Comparison of ENCODE assay signal across 15 mouse cellular contexts in the genomic region with DNA sequence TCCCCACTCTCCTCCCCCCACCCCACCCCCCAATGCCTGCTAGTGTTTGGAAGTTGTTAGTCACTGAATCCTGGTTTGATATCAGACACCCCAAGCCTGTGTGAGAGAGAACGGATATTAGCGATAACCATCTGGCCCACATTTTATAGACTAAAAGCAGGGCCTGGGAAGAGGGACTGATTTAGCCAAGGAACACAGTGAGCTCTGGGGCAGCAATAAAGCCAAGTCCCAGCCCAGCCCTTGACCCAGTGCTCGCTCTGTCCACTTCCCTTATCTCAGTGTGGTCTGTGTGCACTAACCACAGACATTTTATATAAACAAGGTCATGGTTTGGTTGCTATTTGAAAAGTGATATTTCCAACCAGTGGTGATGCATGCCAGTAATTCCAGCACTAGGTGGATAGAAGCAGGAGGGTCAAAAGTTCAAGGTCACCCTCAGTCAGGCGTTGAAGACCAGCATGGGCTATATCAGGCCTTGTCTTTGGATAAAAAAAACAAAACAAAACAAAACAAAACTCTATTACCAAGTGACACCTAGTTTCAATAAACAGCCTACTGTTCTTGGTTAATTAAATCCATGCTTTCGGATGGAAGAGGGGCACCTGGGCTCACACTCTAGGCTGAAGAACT. TPM values are rescaled to one million over a fixed set of nuclear protein-coding genes. Genes with fewer than 3 reads are reported as not detected.
A peak's percentile ranks its signal among the peaks of the same experiment; 100 is the strongest.
DNase-seq lines count a peak whose midpoint lies in the region; ATAC-seq and TF ChIP-seq lines count a peak whose summit lies in the region.
"Had no signal": no experiment of that assay in that cellular context is flagged by ENCODE, and none has a peak within 500 bp of the region (broad histone marks: within the 10 kb centered on the region; RNA-seq: fewer than 3 reads in every experiment).

No protein-coding gene starts in this region.

- no peak for DNase-seq in liver, postnatal 0 days
- DNase-seq in liver (no peak), Patski (ENCODE audit: low read depth, low spot score) (no peak)
- no peak for DNase-seq in thymus, postnatal 10 days (ENCODE audit: low spot score in 2 of 2)
- no peak for DNase-seq in forebrain, embryonic 11.5 days (ENCODE audit: low spot score)
- no peak for DNase-seq in frontal cortex, postnatal 14 days (ENCODE audit: low spot score in 2 of 2)
- DNase-seq: cerebellum, postnatal 25 days; right cerebral cortex, postnatal 14 days had no signal

- no peak overlapping the region for H3K4me3 ChIP-seq in liver, postnatal 0 days (ENCODE audit: low read depth, low read length)
- H3K4me3 ChIP-seq in myocyte = no peak overlapping the region
- no peak overlapping the region for H3K4me3 ChIP-seq in forebrain, embryonic 11.5 days (ENCODE audit: low read depth, low read length)
- H3K4me3 ChIP-seq: heart, embryonic 10.5 days; hindbrain, embryonic 13.5 days; limb, embryonic 15.5 days; neural tube, embryonic 12.5 days; stomach, embryonic 15.5 days had no signal

- POLR2A ChIA-PET in Patski (lab: Charles Lee) = no interaction called here

- no peak overlapping the region for H3ac ChIP-seq in myocyte (ENCODE audit: control insufficient read depth, insufficient read length)

- WGBS in liver, postnatal 0 days (ENCODE audit: insufficient replicate concordance) = 55% methylated on average over 5 of the region's 5 CpGs
- WGBS in forebrain, embryonic 11.5 days = 85% methylated on average over 5 of the region's 5 CpGs

- H3K79me2 ChIP-seq in myocyte (ENCODE audit: control insufficient read depth, insufficient read depth) = no peaks in the 10 kb centered on the region

- in situ Hi-C loops in Patski (cut with MboI; ENCODE audit: low pct_unique_long_range_greater_than_20kb) = no loop called here

- TF ChIP-seq EP300 in liver, postnatal 0 days (IDR thresholded peaks at IDR 0.05; ENCODE audit: low read depth) = no peak

- no peak for TF ChIP-seq CTCF in liver, postnatal 0 days (IDR thresholded peaks at IDR 0.05; ENCODE audit: low read depth)
- no peak for TF ChIP-seq CTCF in Patski (IDR thresholded peaks at IDR 0.05)

- ATAC-seq in liver, postnatal 0 days = peak; percentile 49; the same call in 1 of the 2 replicates
- peak; percentile 79 for ATAC-seq in Patski
- peak; percentile 71 for ATAC-seq in granulocyte monocyte progenitor cell, adult 5-6 weeks (replicated peaks; ENCODE audit: poor library complexity, severe bottlenecking)
- ATAC-seq in forebrain, embryonic 11.5 days (replicated peaks; ENCODE audit: low FRiP score) = no peak

- TF ChIP-seq POLR2A in myocyte (IDR thresholded peaks at IDR 0.05; ENCODE audit: insufficient read length, low read depth) = no peak

- no peak overlapping the region for H3K27ac ChIP-seq in liver, postnatal 0 days (ENCODE audit: low read depth)
- H3K27ac ChIP-seq in forebrain, embryonic 11.5 days (ENCODE audit: low read depth, low read length) = no peak overlapping the region
- H3K27ac ChIP-seq: heart, embryonic 10.5 days; hindbrain, embryonic 13.5 days; limb, embryonic 15.5 days; neural tube, embryonic 12.5 days; stomach, embryonic 15.5 days had no signal

- no peak overlapping the region for H3K9ac ChIP-seq in liver, postnatal 0 days (replicated peaks)
- no peak overlapping the region for H3K9ac ChIP-seq in forebrain, embryonic 11.5 days (ENCODE audit: low read length)
- H3K9ac ChIP-seq: hindbrain, embryonic 13.5 days; limb, embryonic 15.5 days; neural tube, embryonic 12.5 days; stomach, embryonic 15.5 days had no signal

- no peaks in the 10 kb centered on the region for H3K9me3 ChIP-seq in liver, postnatal 0 days (ENCODE audit: low read length)
- H3K9me3 ChIP-seq in forebrain, embryonic 11.5 days (ENCODE audit: control insufficient read depth, low read length) = no peaks in the 10 kb centered on the region
- H3K9me3 ChIP-seq: heart, embryonic 10.5 days; hindbrain, embryonic 13.5 days; limb, embryonic 15.5 days; neural tube, embryonic 12.5 days; stomach, embryonic 15.5 days had no signal

- CTCF ChIA-PET in Patski (lab: Charles Lee) = no interaction called here

- peaks cover 11% of the 10 kb centered on the region; the same call in 1 of the 2 replicates for H3K4me1 ChIP-seq in liver, postnatal 0 days (ENCODE audit: insufficient read depth)
- no peaks in the 10 kb centered on the region for H3K4me1 ChIP-seq in forebrain, embryonic 11.5 days (replicated peaks; ENCODE audit: control insufficient read depth, insufficient read depth, low read length)
- H3K4me1 ChIP-seq: hindbrain, embryonic 13.5 days; neural tube, embryonic 12.5 days; stomach, embryonic 15.5 days had no signal

- no peaks in the 10 kb centered on the region for H3K36me3 ChIP-seq in liver, postnatal 0 days (replicated peaks; ENCODE audit: insufficient read depth, low read length)
- H3K36me3 ChIP-seq in myocyte (ENCODE audit: control insufficient read depth, insufficient read depth) = no peaks in the 10 kb centered on the region
- H3K36me3 ChIP-seq in forebrain, embryonic 11.5 days (ENCODE audit: control insufficient read depth, insufficient read depth, low read length) = no peaks in the 10 kb centered on the region
- H3K36me3 ChIP-seq: heart, embryonic 10.5 days; hindbrain, embryonic 13.5 days; limb, embryonic 15.5 days; neural tube, embryonic 12.5 days; stomach, embryonic 15.5 days had no signal

- no peaks in the 10 kb centered on the region for H3K27me3 ChIP-seq in liver, postnatal 0 days (ENCODE audit: insufficient read depth, low read length)
- no peaks in the 10 kb centered on the region for H3K27me3 ChIP-seq in Patski
- no peaks in the 10 kb centered on the region for H3K27me3 ChIP-seq in myocyte (ENCODE audit: control insufficient read depth, insufficient read depth, insufficient read length)
- no peaks in the 10 kb centered on the region for H3K27me3 ChIP-seq in forebrain, embryonic 11.5 days (ENCODE audit: control insufficient read depth, insufficient read depth, low read length)
- H3K27me3 ChIP-seq: hindbrain, embryonic 13.5 days; limb, embryonic 15.5 days; neural tube, embryonic 12.5 days; stomach, embryonic 15.5 days had no signal

- H3K4me2 ChIP-seq in liver, postnatal 0 days (ENCODE audit: low read depth, low read length) = no peak overlapping the region
- H3K4me2 ChIP-seq in myocyte (ENCODE audit: low read depth) = peak overlapping the region; percentile 41
- H3K4me2 ChIP-seq in forebrain, embryonic 11.5 days (ENCODE audit: low read depth, low read length, severe bottlenecking) = no peak overlapping the region
- H3K4me2 ChIP-seq: hindbrain, embryonic 13.5 days; limb, embryonic 15.5 days; neural tube, embryonic 12.5 days; stomach, embryonic 15.5 days had no signal

TF ChIP-seq in myocyte, 11 proteins besides CTCF, POLR2A, EP300 and RAD21:
- TF ChIP-seq CEBPB (IDR thresholded peaks at IDR 0.05; ENCODE audit: insufficient read depth, poor library complexity, severe bottlenecking) (0 out of 2 replicates have a peak, but pooled peaks have one; percentile 5), REST (IDR thresholded peaks at IDR 0.05; ENCODE audit: insufficient read depth, insufficient read length) (no peak), MAX (IDR thresholded peaks at IDR 0.05; ENCODE audit: low read depth) (no peak), E2F4 (IDR thresholded peaks at IDR 0.05; ENCODE audit: insufficient read depth) (no peak), MYOD1 (IDR thresholded peaks at IDR 0.05; ENCODE audit: control insufficient read depth in 1 of 3, insufficient read length in 2 of 3, low read depth in 2 of 3) (no peak), POLR2AphosphoS2 (IDR thresholded peaks at IDR 0.05; ENCODE audit: insufficient read length, low read depth) (no peak), SRF (IDR thresholded peaks at IDR 0.05; ENCODE audit: control insufficient read depth, insufficient read length, low read depth) (no peak), MYOG (IDR thresholded peaks at IDR 0.05; ENCODE audit: control insufficient read depth in 1 of 3, insufficient read depth in 1 of 3, insufficient read length in 2 of 3, low read depth in 2 of 3) (peak in 1 of 3 experiments; percentile 41), TCF3 (IDR thresholded peaks at IDR 0.05; ENCODE audit: insufficient read length, low read depth) (no peak), TCF12 (IDR thresholded peaks at IDR 0.05; ENCODE audit: insufficient read depth, poor library complexity, severe bottlenecking) (no peak), USF1 (IDR thresholded peaks at IDR 0.05; ENCODE audit: low read depth) (no peak)

RNA-seq across cellular contexts. Expression of gene Ermp1, which starts 18.9 kb away (rescaled TPM):
- 4.1 and 4.3 TPM in 2 replicates for polyA plus RNA-seq in liver, postnatal 0 days (2015; fragmentation: Nextera tagmentation; extraction: Ambion mirVana)
- polyA plus RNA-seq in Patski (2021) = 94.4 TPM
- 27.7 and 39.2 TPM in 2 replicates for total RNA-seq in granulocyte monocyte progenitor cell, adult 5-6 weeks (2014; fragmentation: Nextera tagmentation)
- total RNA-seq in granulocyte monocyte progenitor cell, adult 5-6 weeks (2017) = 52.7 and 61.3 TPM in 2 replicates
- 7.4 TPM for polyA plus RNA-seq in myocyte (2012; fragmentation: generic; extraction: Trizol)
- polyA plus RNA-seq in forebrain, embryonic 11.5 days (2014; fragmentation: Nextera tagmentation; extraction: Ambion mirVana) = 12.2 and 13.5 TPM in 2 replicates

RNA-seq across cellular contexts. Expression of gene Mlana, which starts 30.5 kb away (rescaled TPM):
- polyA plus RNA-seq in liver, postnatal 0 days (2015; fragmentation: Nextera tagmentation; extraction: Ambion mirVana) = not detected in 2 replicates
- polyA plus RNA-seq in Patski (2021) (0.31 TPM), myocyte (2012; fragmentation: generic; extraction: Trizol) (not detected)
- not detected in 2 replicates for total RNA-seq in granulocyte monocyte progenitor cell, adult 5-6 weeks (2014; fragmentation: Nextera tagmentation)
- total RNA-seq in granulocyte monocyte progenitor cell, adult 5-6 weeks (2017) = not detected in 2 replicates
- polyA plus RNA-seq in forebrain, embryonic 11.5 days (2014; fragmentation: Nextera tagmentation; extraction: Ambion mirVana) = 0.31 and 0.36 TPM in 2 replicates
- polyA plus RNA-seq: hindbrain, embryonic 13.5 days; neural tube, embryonic 12.5 days; stomach, embryonic 15.5 days had no signal
